Mouse (Mus musculus): Measurements from ENCODE around the gene Il13ra1.

GRCm38 (mm10) chrX:36115171-36115570 lies 3.3 kb downstream of the Il13ra1 start:
- TF ChIP-seq CTCF (IDR thresholded peaks at IDR 0.05; ENCODE audit: low read depth) (no peak), EP300 (IDR thresholded peaks at IDR 0.05; ENCODE audit: low read depth) (no peak)
